Mouse (Mus musculus): Measurements from ENCODE around the gene Zkscan6. TPM values are rescaled to one million over a fixed set of nuclear protein-coding genes. Genes with fewer than 3 reads are reported as not detected.

The Zkscan6 gene
- polyA plus RNA-seq (2012; rRNA removed) = 10.2 and 10.4 TPM in 2 replicates

DNA sequence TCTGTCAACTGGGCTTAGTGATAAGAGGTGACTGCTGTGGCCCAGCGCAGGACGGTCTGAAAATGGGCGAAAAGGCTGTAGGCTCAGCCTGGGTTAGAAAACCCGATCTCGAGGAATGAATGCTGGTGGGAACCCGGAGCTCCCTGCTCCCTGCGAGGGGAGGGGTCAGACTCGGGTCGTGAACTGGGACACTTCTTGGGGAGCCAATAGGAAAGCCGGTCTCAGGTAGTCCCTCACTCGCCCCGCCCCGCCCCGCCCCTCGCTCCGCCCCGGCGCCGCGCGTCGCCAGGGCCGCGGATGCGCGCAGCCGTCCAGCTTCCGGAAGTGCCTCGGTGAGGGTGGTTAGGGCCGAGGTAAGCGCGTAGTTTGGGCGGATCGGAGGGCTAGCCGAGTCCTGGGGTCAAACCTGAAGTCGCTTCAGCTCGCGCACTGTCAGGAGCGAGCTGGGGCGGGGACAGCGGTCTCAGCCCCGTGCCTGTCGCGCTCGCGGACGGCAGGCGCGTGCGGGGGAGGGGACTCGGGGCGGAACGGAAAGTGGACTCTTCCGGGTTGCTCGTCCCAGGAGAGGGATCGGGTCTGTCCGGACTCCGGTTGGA is at the start of gene Zkscan6:
TSS of gene Zkscan6 (plus strand) at position 267 of the 596 bp plus-strand sequence.
- 0 out of 2 replicates have a peak, but pooled peaks have one; percentile 22 for TF ChIP-seq POLR2A (IDR thresholded peaks at IDR 0.05; ENCODE audit: borderline replicate concordance, extremely low read depth, insufficient read depth, insufficient read length, poor library complexity, severe bottlenecking)
- no peak for TF ChIP-seq CTCF (IDR thresholded peaks at IDR 0.05; ENCODE audit: borderline replicate concordance, extremely low read depth, insufficient read depth, insufficient read length)
- DNase-seq (ENCODE audit: low read depth) = peak; percentile 95

DNA sequence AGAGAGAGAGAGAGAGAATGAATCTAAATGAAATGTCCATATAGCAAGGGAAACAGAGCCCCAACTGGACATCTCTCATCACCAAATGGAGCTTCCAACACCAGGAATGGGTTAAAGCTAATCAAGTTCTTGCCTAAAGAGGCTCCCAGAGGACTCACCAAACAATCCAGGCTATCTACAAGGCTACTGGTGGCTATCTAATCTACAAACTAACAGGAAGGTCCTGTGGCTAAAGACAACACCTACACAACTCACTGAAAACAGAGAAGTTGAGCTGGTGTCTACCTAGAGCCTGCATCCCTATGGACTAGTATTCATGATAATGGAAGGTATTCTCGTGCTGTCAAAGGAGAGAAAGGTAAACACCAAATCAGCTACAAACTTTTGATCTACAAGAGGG is 47.6 kb upstream of the Zkscan6 start:
- TF ChIP-seq POLR2A (IDR thresholded peaks at IDR 0.05; ENCODE audit: borderline replicate concordance, extremely low read depth, insufficient read depth, insufficient read length, poor library complexity, severe bottlenecking) (no peak), CTCF (IDR thresholded peaks at IDR 0.05; ENCODE audit: borderline replicate concordance, extremely low read depth, insufficient read depth, insufficient read length) (no peak)
- no peak for DNase-seq (ENCODE audit: low read depth)

DNA sequence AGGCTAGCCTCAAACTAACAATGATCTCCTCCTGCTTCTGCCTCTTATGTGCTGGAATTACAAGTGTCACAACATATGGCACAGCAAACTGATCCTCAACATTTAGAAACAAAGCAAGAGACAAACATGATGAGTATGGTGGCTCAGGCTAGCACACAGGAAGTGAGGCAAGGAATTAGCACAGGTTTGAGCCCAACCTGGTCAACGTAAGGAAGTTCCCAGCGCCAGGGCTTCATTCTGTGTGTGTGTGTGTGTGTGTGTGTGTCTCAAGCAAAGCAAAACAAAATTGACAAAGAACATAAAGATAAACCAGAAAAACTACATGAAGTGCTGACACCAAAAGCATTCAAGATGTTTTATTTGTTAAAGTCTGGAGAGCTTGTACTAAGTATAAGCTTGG is 46.1 kb upstream of the Zkscan6 start:
- no peak for TF ChIP-seq POLR2A (IDR thresholded peaks at IDR 0.05; ENCODE audit: borderline replicate concordance, extremely low read depth, insufficient read depth, insufficient read length, poor library complexity, severe bottlenecking)
- no peak for DNase-seq (ENCODE audit: low read depth)

GRCm38 (mm10) chr11:65768445-65768844 is 38.5 kb upstream of the Zkscan6 start:
- no peak for DNase-seq (ENCODE audit: low read depth)
- TF ChIP-seq POLR2A (IDR thresholded peaks at IDR 0.05; ENCODE audit: borderline replicate concordance, extremely low read depth, insufficient read depth, insufficient read length, poor library complexity, severe bottlenecking) (no peak), CTCF (IDR thresholded peaks at IDR 0.05; ENCODE audit: borderline replicate concordance, extremely low read depth, insufficient read depth, insufficient read length) (no peak)

- TF ChIP-seq POLR2A (IDR thresholded peaks at IDR 0.05; ENCODE audit: borderline replicate concordance, extremely low read depth, insufficient read depth, insufficient read length, poor library complexity, severe bottlenecking) (no peak), CTCF (IDR thresholded peaks at IDR 0.05; ENCODE audit: borderline replicate concordance, extremely low read depth, insufficient read depth, insufficient read length) (no peak)
- no peak for DNase-seq (ENCODE audit: low read depth)
Observed at GRCm38 (mm10) chr11:65769990-65770389, 37.0 kb upstream of the Zkscan6 start.

GRCm38 (mm10) chr11:65771546-65771945 is 35.4 kb upstream of the Zkscan6 start:
- TF ChIP-seq POLR2A (IDR thresholded peaks at IDR 0.05; ENCODE audit: borderline replicate concordance, extremely low read depth, insufficient read depth, insufficient read length, poor library complexity, severe bottlenecking) (no peak), CTCF (IDR thresholded peaks at IDR 0.05; ENCODE audit: borderline replicate concordance, extremely low read depth, insufficient read depth, insufficient read length) (no peak)
- no peak for DNase-seq (ENCODE audit: low read depth)

GRCm38 (mm10) chr11:65773535-65773934 is 33.4 kb upstream of the Zkscan6 start:
- DNase-seq (ENCODE audit: low read depth) = no peak

DNA sequence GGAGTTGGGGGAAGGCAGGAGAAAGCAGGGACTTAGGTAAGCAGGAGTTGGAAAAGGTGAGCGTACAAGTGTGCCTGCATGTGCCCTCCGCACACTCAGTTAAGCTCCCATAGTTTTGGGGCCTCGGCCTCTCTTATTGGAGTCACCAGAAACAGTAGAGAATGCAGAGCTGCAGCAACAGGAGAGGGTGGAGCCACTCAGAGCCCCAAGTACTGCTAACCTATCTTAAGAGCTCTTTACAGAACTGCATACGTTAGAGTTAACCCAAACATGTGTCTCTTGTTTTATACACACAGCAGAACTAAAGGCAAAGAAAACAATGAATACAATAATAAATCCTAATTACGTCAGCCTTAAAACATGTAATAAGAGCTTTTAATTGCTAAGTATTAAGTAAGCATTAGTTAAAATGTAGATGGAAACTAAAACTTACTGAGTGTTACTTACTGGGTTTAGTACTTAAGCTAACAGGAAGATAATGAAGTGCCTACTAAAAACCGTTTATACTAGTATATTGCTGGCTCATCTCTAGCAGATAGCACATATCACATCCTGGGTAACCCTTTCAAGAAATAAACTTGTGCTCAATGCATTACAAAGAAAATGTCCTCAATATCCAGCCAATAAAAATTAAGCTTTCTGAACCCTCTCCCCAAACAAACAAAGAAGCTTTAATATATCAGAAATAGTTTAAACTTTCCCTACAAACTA is 32.9 kb upstream of the Zkscan6 start:
- no peak for TF ChIP-seq POLR2A (IDR thresholded peaks at IDR 0.05; ENCODE audit: borderline replicate concordance, extremely low read depth, insufficient read depth, insufficient read length, poor library complexity, severe bottlenecking)
- no peak for TF ChIP-seq CTCF (IDR thresholded peaks at IDR 0.05; ENCODE audit: borderline replicate concordance, extremely low read depth, insufficient read depth, insufficient read length)
- DNase-seq (ENCODE audit: low read depth) = no peak

More at GRCm38 (mm10) chr11:65773535-65773934, 33.4 kb upstream of the Zkscan6 start:
- TF ChIP-seq POLR2A (IDR thresholded peaks at IDR 0.05; ENCODE audit: borderline replicate concordance, extremely low read depth, insufficient read depth, insufficient read length, poor library complexity, severe bottlenecking) (no peak), CTCF (IDR thresholded peaks at IDR 0.05; ENCODE audit: borderline replicate concordance, extremely low read depth, insufficient read depth, insufficient read length) (no peak)

GRCm38 (mm10) chr11:65776906-65777611 is 29.9 kb upstream of the Zkscan6 start:
- TF ChIP-seq CTCF (IDR thresholded peaks at IDR 0.05; ENCODE audit: borderline replicate concordance, extremely low read depth, insufficient read depth, insufficient read length) (no peak), POLR2A (IDR thresholded peaks at IDR 0.05; ENCODE audit: borderline replicate concordance, extremely low read depth, insufficient read depth, insufficient read length, poor library complexity, severe bottlenecking) (no peak)
- no peak for DNase-seq (ENCODE audit: low read depth)

DNA sequence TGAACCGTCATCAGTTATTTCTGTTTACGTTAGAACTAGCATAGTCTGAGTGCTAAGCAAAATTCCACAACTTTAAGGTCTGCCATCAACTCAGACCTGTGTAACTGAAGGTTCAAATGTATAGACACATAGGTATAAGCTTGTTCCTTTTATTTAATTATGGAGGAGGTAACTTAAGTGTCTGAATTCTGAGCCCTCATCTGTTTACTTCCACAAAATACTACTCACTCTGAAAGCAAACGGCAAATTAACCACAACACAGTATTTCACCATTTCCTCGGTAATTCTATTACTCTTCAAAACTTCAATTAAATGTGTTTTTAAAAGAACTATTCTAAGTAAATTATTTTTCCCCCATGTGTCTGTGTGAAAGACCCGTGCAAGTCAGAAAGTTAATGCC is 29.2 kb upstream of the Zkscan6 start:
- TF ChIP-seq POLR2A (IDR thresholded peaks at IDR 0.05; ENCODE audit: borderline replicate concordance, extremely low read depth, insufficient read depth, insufficient read length, poor library complexity, severe bottlenecking) (no peak), CTCF (IDR thresholded peaks at IDR 0.05; ENCODE audit: borderline replicate concordance, extremely low read depth, insufficient read depth, insufficient read length) (no peak)
- DNase-seq (ENCODE audit: low read depth) = no peak

DNA sequence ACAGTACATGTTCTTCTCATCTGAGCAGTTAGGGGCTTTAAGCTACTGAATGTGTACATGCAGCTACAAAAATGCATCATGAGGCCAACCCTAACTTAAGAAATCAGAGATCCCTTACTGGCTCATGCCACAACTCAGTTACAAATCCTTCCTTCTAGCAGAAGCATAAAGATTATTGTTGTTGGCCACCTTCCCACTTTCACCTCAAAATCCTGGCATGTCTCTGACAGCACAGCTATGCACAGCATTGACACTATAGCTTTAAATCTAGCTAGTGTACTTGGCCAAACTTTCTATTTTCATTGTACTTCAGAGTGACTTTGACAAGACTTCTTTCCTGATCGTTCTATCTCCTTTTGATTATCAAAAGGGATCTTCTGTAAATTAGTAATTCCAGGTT is 27.9 kb upstream of the Zkscan6 start:
- DNase-seq (ENCODE audit: low read depth) = peak; percentile 35
- TF ChIP-seq POLR2A (IDR thresholded peaks at IDR 0.05; ENCODE audit: borderline replicate concordance, extremely low read depth, insufficient read depth, insufficient read length, poor library complexity, severe bottlenecking) (no peak), CTCF (IDR thresholded peaks at IDR 0.05; ENCODE audit: borderline replicate concordance, extremely low read depth, insufficient read depth, insufficient read length) (no peak)

All from brain, embryonic 14.5 days (tissue).